Mouse (Mus musculus): ENCODE data around the gene Pcnt. TPM values are rescaled to one million over a fixed set of nuclear protein-coding genes. Genes with fewer than 3 reads are reported as not detected.
A peak's percentile ranks its signal among the peaks of the same experiment; 100 is the strongest.

The Pcnt gene
- 11.2 and 11.7 TPM in 2 replicates for polyA plus RNA-seq (2015; fragmentation: Nextera tagmentation; extraction: Ambion mirVana)

GRCm38 (mm10) chr10:76442178-76443088 is at the start of gene Pcnt:
Gene Pcnt, minus strand, starts transcription at chr10:76442786.
- Histone ChIP-seq H3K27me3 (replicated peaks) (no peaks in the 10 kb centered on the region), H3K4me2 (replicated peaks) (peak within 1 kb of the TSS; percentile 81), H3K4me1 (replicated peaks) (peaks cover 13% of the 10 kb centered on the region; the same call in 1 of the 2 replicates), H3K9me3 (no peaks in the 10 kb centered on the region), H3K36me3 (0 out of 2 replicates have a peak, but pooled peaks cover 4% of the 10 kb centered on the region), H3K4me3 (replicated peaks) (peak within 1 kb of the TSS; percentile 79), H3K27ac (peak within 1 kb of the TSS; percentile 97), H3K9ac (peak within 1 kb of the TSS; percentile 81)
- under 1% methylated on average over 78 of the region's 78 CpGs for WGBS
- ATAC-seq: peak; percentile 99

DNA sequence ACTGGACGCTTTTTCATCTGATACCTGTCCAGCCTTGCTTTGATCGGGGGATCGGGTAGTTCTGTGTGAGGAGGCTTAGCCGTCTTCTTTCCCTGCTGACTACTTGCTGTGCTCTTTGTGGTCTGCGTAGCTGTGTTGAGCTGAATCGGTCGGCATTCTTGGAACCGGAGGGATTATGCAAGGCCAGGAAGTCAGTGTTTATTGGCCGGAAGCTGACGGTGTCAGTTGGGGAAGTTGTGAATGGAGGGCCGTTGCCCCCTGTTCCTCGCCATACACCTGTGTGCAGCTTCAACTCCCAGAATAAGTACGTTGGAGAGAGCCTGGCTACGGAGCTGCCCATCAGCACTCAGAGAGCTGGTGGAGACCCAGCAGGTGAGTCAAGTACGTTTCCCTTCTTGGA is 46.6 kb upstream of the Pcnt start:
- Histone ChIP-seq H3K27ac (no peak overlapping the region), H3K27me3 (replicated peaks) (no peaks in the 10 kb centered on the region), H3K4me2 (replicated peaks) (no peak overlapping the region), H3K4me1 (replicated peaks) (no peaks in the 10 kb centered on the region), H3K9ac (no peak overlapping the region), H3K4me3 (replicated peaks) (no peak overlapping the region), H3K36me3 (peaks cover 58% of the 10 kb centered on the region), H3K9me3 (no peaks in the 10 kb centered on the region)
- no peak for ATAC-seq
- whole genome bisulfite sequencing: 93% methylated on average over 15 of the region's 15 CpGs

- WGBS: 93% methylated on average over 8 of the region's 8 CpGs
- no peak overlapping the region for H3K27ac ChIP-seq
- H3K4me1 ChIP-seq (replicated peaks): no peaks in the 10 kb centered on the region
- peaks cover 53% of the 10 kb centered on the region for H3K36me3 ChIP-seq
- no peaks in the 10 kb centered on the region for H3K9me3 ChIP-seq
- H3K27me3 ChIP-seq (replicated peaks): no peaks in the 10 kb centered on the region
- H3K9ac ChIP-seq: no peak overlapping the region
- H3K4me2 ChIP-seq (replicated peaks): no peak overlapping the region
- H3K4me3 ChIP-seq (replicated peaks): no peak overlapping the region
- no peak for ATAC-seq
Observed at GRCm38 (mm10) chr10:76488265-76488664, 45.7 kb upstream of the Pcnt start.

DNA sequence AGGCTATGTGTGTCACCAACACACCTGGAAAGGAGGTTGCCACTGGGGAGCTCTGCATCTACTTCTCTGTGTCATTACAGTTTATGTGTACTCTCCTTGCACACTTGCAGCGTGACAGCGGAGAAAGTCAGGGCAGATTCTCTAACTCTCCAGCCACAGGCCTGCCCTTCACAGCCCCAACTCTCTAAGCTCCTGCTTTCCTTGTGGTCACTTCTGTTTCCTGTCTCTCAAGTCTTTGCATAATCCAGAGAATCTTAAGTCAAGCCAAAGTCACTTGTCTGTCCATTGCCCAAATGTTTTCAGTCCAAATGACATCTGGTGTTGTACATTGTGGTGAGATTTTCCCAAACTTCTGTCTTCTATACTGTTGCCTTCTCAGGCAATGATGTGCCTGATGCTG is 43.7 kb upstream of the Pcnt start:
- peaks cover 59% of the 10 kb centered on the region for H3K36me3 ChIP-seq
- H3K9ac ChIP-seq: no peak overlapping the region
- no peak for ATAC-seq
- no peak overlapping the region for H3K4me3 ChIP-seq (replicated peaks)
- no peaks in the 10 kb centered on the region for H3K4me1 ChIP-seq (replicated peaks)
- 97% methylated on average over 2 of the region's 2 CpGs for WGBS
- H3K27me3 ChIP-seq (replicated peaks): no peaks in the 10 kb centered on the region
- no peaks in the 10 kb centered on the region for H3K9me3 ChIP-seq
- no peak overlapping the region for H3K4me2 ChIP-seq (replicated peaks)
- no peak overlapping the region for H3K27ac ChIP-seq

DNA sequence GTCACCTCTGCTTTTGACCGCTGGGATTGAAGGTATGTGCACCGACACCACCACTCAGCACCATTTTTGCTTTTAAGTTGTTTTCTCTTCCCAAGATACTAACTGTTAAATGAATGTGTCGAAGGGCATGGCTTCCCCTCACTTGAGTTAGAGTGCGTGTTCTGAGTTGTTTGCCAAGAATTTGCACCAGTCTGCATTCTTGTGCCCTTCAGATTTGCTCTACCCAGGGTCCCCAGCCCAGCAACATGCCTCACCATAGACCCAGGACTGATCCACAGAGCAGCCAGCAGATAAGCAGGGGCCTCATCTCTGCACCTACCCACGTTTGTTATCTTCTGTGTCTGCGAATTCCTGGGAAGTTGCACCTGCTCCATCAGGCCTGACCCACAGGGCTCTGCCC is 38.9 kb upstream of the Pcnt start:
- ATAC-seq: no peak
- Histone ChIP-seq H3K4me1 (replicated peaks) (no peaks in the 10 kb centered on the region), H3K27me3 (replicated peaks) (no peaks in the 10 kb centered on the region), H3K9ac (no peak overlapping the region), H3K27ac (no peak overlapping the region), H3K4me3 (replicated peaks) (no peak overlapping the region), H3K36me3 (peaks cover 59% of the 10 kb centered on the region), H3K9me3 (no peaks in the 10 kb centered on the region), H3K4me2 (replicated peaks) (no peak overlapping the region)
- WGBS: 93% methylated on average over 6 of the region's 6 CpGs

DNA sequence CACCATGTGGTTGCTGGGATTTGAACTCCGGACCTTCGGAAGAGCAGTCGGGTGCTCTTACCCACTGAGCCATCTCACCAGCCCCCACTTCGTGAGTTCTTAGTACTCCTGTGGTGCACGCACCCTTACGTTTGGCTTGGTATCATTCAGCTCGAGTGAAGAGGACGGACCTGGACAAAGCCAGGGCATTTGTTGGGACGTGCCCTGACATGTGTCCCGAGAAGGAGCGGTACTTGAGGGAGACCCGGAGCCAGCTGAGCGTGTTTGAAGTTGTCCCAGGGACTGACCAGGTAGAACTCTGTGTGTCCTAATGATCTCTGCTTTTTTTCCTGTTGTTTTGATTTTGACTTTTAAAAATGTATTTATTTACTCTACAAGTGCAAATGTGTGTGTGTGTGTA is 38.3 kb upstream of the Pcnt start:
- Histone ChIP-seq H3K36me3 (peaks cover 54% of the 10 kb centered on the region), H3K27ac (no peak overlapping the region), H3K9ac (no peak overlapping the region), H3K4me3 (replicated peaks) (no peak overlapping the region), H3K9me3 (no peaks in the 10 kb centered on the region), H3K4me1 (replicated peaks) (no peaks in the 10 kb centered on the region), H3K4me2 (replicated peaks) (no peak overlapping the region), H3K27me3 (replicated peaks) (no peaks in the 10 kb centered on the region)
- ATAC-seq: no peak
- WGBS: 94% methylated on average over 13 of the region's 13 CpGs

- Histone ChIP-seq H3K9me3 (no peaks in the 10 kb centered on the region), H3K9ac (no peak overlapping the region), H3K4me2 (replicated peaks) (no peak overlapping the region), H3K27ac (no peak overlapping the region), H3K4me1 (replicated peaks) (0 out of 2 replicates have a peak, but pooled peaks cover 3% of the 10 kb centered on the region), H3K36me3 (peaks cover 36% of the 10 kb centered on the region), H3K4me3 (replicated peaks) (no peak overlapping the region), H3K27me3 (replicated peaks) (no peaks in the 10 kb centered on the region)
- ATAC-seq: no peak
- 88% methylated on average over 5 of the region's 5 CpGs for WGBS
Observed at GRCm38 (mm10) chr10:76473759-76474158, 31.2 kb upstream of the Pcnt start.

DNA sequence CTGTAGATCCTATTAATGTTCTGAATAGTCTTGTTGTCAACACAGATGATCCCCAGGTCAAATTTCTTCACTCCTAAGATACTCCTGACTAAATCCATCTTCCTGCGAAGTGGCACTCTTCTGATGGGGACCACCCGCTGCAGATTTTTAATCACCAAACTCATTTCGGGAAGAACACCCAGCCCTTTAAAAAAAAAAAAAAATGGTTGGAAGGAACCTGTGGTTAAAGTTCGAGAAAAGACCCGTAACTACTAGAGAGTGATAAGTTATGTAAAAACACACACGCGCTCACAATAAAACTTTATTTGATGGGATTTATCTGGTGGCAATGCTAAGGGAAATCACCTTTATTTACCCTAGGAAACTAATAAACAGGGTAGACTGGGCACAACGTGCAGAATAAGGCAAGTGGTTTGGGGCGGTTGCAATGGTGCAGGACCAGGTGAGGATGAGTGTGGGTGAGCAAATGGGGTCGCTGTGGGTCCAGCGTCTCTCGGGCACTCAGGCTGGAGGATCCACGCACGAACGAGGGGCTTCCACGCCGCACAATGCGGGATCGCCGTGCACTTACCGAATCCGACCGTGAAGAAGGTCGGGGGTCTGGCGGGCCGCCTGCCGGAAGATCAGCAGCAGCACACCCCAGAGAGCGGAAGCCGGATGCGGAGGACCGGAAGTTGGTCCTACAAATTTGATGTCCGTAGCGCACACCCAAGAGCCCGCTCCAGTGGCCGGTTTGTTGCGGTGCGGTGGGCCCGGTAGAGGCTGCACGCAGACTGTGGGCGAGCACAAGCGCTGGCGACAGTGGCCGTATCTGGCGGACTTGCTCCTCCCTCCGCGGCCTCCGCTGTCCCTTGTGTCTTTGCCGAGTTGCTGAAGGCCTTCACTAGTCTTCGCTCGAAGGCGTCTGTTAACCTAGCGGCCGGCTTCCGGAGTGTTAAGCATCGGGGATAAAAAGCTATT is 25.9 kb upstream of the Pcnt start, which contains the start of the genes Mcm3ap and Ybey:
Gene Mcm3ap, plus strand, starts transcription at position 725 of the 960 bp plus-strand sequence.
Gene Ybey, minus strand, starts transcription at position 912 of the 960 bp plus-strand sequence.
- WGBS: 2% methylated on average over 55 of the region's 55 CpGs
- peak; percentile 97 for ATAC-seq
- Histone ChIP-seq H3K4me3 (replicated peaks) (peak within 1 kb of the TSS; percentile 75), H3K9ac (peak within 1 kb of the TSS; percentile 87), H3K27ac (peak within 1 kb of the TSS; percentile 81; the same call in 1 of the 2 replicates), H3K4me2 (replicated peaks) (peak within 1 kb of the TSS; percentile 60), H3K27me3 (replicated peaks) (no peaks in the 10 kb centered on the region), H3K9me3 (no peaks in the 10 kb centered on the region), H3K36me3 (peaks cover 15% of the 10 kb centered on the region), H3K4me1 (replicated peaks) (0 out of 2 replicates have a peak, but pooled peaks cover 5% of the 10 kb centered on the region)

GRCm38 (mm10) chr10:76462721-76463120 is 20.1 kb upstream of the Pcnt start:
- WGBS: 85% methylated on average over 6 of the region's 6 CpGs
- H3K9ac ChIP-seq: no peak overlapping the region
- no peaks in the 10 kb centered on the region for H3K36me3 ChIP-seq
- no peak for ATAC-seq
- H3K27ac ChIP-seq: no peak overlapping the region
- H3K9me3 ChIP-seq: no peaks in the 10 kb centered on the region
- 0 out of 2 replicates have a peak, but pooled peaks cover under 1% of the 10 kb centered on the region for H3K4me1 ChIP-seq (replicated peaks)
- H3K4me2 ChIP-seq (replicated peaks): no peak overlapping the region
- H3K4me3 ChIP-seq (replicated peaks): no peak overlapping the region
- H3K27me3 ChIP-seq (replicated peaks): no peaks in the 10 kb centered on the region

- 90% methylated on average over 7 of the region's 7 CpGs for WGBS
Observed at GRCm38 (mm10) chr10:76462312-76462711, 19.7 kb upstream of the Pcnt start.

DNA sequence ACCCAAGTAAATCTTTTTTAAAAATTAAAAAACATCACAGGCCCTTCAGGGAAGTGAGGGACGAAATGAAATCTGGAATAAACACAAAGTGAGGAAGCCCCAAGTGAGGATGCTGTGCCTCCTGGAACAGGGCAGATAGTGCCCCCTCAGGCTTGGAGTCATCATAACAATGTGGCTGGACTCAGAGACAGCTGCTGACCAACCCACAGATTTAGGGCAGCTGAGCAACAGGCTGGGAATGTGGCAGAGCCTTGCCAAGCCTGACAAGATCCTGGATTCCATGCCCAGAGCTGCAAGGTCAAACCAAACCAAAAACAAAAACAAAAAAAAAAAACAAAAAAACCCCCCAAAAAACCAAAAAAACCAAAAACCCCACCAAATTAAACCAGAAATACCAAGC is 18.7 kb upstream of the Pcnt start:
- Histone ChIP-seq H3K36me3 (no peaks in the 10 kb centered on the region), H3K4me3 (replicated peaks) (no peak overlapping the region), H3K9me3 (no peaks in the 10 kb centered on the region), H3K27me3 (replicated peaks) (no peaks in the 10 kb centered on the region), H3K27ac (no peak overlapping the region), H3K4me2 (replicated peaks) (no peak overlapping the region), H3K9ac (no peak overlapping the region), H3K4me1 (replicated peaks) (no peaks in the 10 kb centered on the region)
- 78% methylated on average over 1 of the region's 1 CpGs for WGBS
- ATAC-seq: no peak

More at GRCm38 (mm10) chr10:76462312-76462711, 19.7 kb upstream of the Pcnt start:
- Histone ChIP-seq H3K4me3 (replicated peaks) (no peak overlapping the region), H3K9me3 (no peaks in the 10 kb centered on the region), H3K4me2 (replicated peaks) (no peak overlapping the region), H3K9ac (no peak overlapping the region), H3K27me3 (replicated peaks) (no peaks in the 10 kb centered on the region), H3K36me3 (no peaks in the 10 kb centered on the region), H3K4me1 (replicated peaks) (no peaks in the 10 kb centered on the region), H3K27ac (no peak overlapping the region)
- no peak for ATAC-seq

DNA sequence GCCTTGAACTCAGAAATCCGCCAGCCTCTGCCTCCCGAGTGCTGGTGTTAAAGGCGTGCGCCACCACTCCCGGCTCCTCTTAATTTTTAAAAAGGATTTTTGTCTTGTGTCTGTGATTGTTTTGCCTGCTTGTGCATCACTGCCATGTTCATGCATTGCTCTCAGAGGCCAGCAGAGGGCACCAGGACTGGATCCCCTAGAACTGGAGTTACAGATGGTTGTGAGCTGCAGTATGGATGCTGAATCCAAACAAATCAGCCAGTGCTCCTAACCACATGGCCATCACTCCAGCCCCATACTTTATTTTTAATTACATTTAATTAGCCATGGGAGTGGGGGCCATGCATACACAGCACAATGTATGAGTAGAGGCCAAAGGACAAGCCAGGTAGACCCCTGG is 12.7 kb upstream of the Pcnt start:
- no peak for ATAC-seq
- Histone ChIP-seq H3K9me3 (no peaks in the 10 kb centered on the region), H3K9ac (no peak overlapping the region), H3K27ac (no peak overlapping the region), H3K4me2 (replicated peaks) (no peak overlapping the region), H3K4me3 (replicated peaks) (no peak overlapping the region), H3K4me1 (replicated peaks) (no peaks in the 10 kb centered on the region), H3K36me3 (no peaks in the 10 kb centered on the region), H3K27me3 (replicated peaks) (no peaks in the 10 kb centered on the region)
- WGBS: 64% methylated on average over 5 of the region's 5 CpGs
